Mouse (Mus musculus): ENCODE measurements around the gene Mbd3. TPM values are rescaled to one million over a fixed set of nuclear protein-coding genes. Genes with fewer than 3 reads are reported as not detected.

The Mbd3 gene
- polyA plus RNA-seq (2021) = 181 TPM

DNA sequence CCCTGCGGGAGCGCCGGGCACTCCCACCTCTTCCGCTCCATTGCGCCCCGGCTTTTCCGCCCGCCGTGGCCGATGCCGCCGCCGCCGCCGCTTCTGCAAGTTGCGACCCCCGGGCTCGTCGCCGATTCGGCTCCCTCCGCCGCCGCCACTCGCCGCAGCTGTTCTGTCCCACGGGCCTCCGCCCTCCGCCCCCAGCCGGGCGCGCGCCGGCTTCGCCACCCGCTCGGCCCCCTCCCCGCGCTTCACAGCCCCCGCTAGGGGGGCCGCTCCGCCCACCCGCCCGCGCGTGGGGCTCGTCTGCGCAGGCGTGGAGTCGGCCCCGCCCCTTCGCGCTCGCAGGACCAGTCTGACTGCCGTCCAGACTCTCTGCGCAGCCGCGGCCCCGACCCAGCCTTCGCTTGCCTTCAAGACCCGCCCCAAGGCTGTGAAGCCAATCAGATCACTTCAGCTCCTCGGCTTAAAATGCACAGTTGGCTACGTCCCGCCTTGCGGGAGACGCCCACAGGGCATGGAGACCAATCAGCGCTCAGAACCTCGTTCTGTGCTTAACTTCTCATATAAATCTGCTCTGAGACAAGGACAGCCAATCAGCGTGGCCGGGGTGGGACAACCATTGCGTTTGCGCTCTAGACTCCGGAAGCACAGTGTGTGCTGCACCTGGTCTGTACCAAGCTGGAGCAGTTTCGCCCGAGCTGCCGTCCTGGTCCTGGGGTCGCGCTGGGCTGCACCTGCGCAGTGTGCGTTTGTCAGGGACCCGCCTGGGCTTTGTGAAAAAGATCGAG is at the start of gene Mbd3:
Gene Mbd3 (minus strand): TSS at position 360 of the 782 bp plus-strand sequence.
- no peak for TF ChIP-seq CTCF (IDR thresholded peaks at IDR 0.05)
- DNase-seq (ENCODE audit: low read depth, low spot score) (peak; percentile 99), ATAC-seq (peak; percentile 91)
- in situ Hi-C loops (cut with MboI; ENCODE audit: low pct_unique_long_range_greater_than_20kb) = no loop called here
- ChIA-PET POLR2A (interaction anchor here (1.1 to 5.9 kb wide), 2 partner anchors 13 to 1003 kb away, joined by 6 to 38 read pairs; partner anchors contain the start of gene Mex3d), CTCF (no interaction called here)
- H3K27me3 ChIP-seq = no peaks in the 10 kb centered on the region

- H3K27me3 ChIP-seq = no peaks in the 10 kb centered on the region
- CTCF ChIA-PET = interaction anchor here (0.6 to 2.8 kb wide), 12 partner anchors 10 to 120 kb away, joined by 3 to 16 read pairs (median 4); partner anchors contain the start of gene Mex3d
- ATAC-seq (no peak), DNase-seq (ENCODE audit: low read depth, low spot score) (no peak)
- POLR2A ChIA-PET = interaction anchor here (1.1 kb wide), 1 partner anchor 63 kb away, joined by 4 read pairs; no protein-coding TSS in a partner anchor
- in situ Hi-C loops (cut with MboI; ENCODE audit: low pct_unique_long_range_greater_than_20kb) = loop anchor here (5.0 to 25.0 kb wide), 3 partner anchors 61 to 241 kb away; partner anchors contain the start of gene Mknk2
- TF ChIP-seq CTCF (IDR thresholded peaks at IDR 0.05) = no peak
Measured at GRCm38 (mm10) chr10:80445898-80446601, 46.7 kb upstream of the Mbd3 start.

DNA sequence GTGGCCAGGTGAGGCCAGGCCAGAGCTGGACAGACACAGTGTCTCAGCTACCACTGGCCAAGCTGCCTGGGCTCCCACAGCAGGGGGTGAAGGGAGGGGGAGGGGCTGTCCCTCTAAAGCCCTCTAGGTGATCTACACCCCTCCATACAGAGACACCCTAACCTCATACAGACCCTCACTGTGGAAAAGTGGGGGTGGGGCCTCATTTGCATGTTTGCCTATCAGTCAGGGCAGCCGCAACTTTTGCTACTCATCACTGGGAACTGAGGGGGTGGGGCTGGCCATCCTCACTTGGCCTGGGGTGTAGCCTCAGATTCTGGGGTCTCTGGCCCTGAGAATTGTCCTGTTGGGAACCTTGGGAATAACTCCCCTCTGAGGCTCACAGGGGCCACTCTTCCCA is 45.7 kb upstream of the Mbd3 start:
- H3K27me3 ChIP-seq = no peaks in the 10 kb centered on the region
- TF ChIP-seq CTCF (IDR thresholded peaks at IDR 0.05) = no peak
- ChIA-PET POLR2A (no interaction called here), CTCF (interaction anchor here (1.4 to 2.5 kb wide), 5 partner anchors 40 to 121 kb away, joined by 3 to 16 read pairs (median 11); no protein-coding TSS in a partner anchor)
- DNase-seq (ENCODE audit: low read depth, low spot score) (no peak), ATAC-seq (no peak)
- in situ Hi-C loops (cut with MboI; ENCODE audit: low pct_unique_long_range_greater_than_20kb) = loop anchor here (5.0 to 25.0 kb wide), 3 partner anchors 62 to 242 kb away; partner anchors contain the start of gene Mknk2

GRCm38 (mm10) chr10:80444339-80445045 is 45.1 kb upstream of the Mbd3 start:
- no peaks in the 10 kb centered on the region for H3K27me3 ChIP-seq
- ChIA-PET CTCF (interaction anchor here (1.4 to 2.2 kb wide), 3 partner anchors 41 to 122 kb away, joined by 3 to 15 read pairs (median 8); no protein-coding TSS in a partner anchor), POLR2A (no interaction called here)
- TF ChIP-seq CTCF (IDR thresholded peaks at IDR 0.05) = no peak
- ATAC-seq (no peak), DNase-seq (ENCODE audit: low read depth, low spot score) (no peak)
- in situ Hi-C loops (cut with MboI; ENCODE audit: low pct_unique_long_range_greater_than_20kb) = loop anchor here (5.0 to 25.0 kb wide), 3 partner anchors 63 to 243 kb away; partner anchors contain the start of gene Mknk2

GRCm38 (mm10) chr10:80443575-80444278 is 44.4 kb upstream of the Mbd3 start:
- no peaks in the 10 kb centered on the region for H3K27me3 ChIP-seq
- no peak for DNase-seq (ENCODE audit: low read depth, low spot score)
- in situ Hi-C loops (cut with MboI; ENCODE audit: low pct_unique_long_range_greater_than_20kb) = loop anchor here (25.0 kb wide), 1 partner anchor 244 kb away; the partner anchor contains the start of gene Mknk2
- ATAC-seq = no peak
- ChIA-PET CTCF (interaction anchor here (1.9 to 2.1 kb wide), 2 partner anchors 63 to 66 kb away, joined by 8 to 15 read pairs; no protein-coding TSS in a partner anchor), POLR2A (no interaction called here)
- no peak for TF ChIP-seq CTCF (IDR thresholded peaks at IDR 0.05)

DNA sequence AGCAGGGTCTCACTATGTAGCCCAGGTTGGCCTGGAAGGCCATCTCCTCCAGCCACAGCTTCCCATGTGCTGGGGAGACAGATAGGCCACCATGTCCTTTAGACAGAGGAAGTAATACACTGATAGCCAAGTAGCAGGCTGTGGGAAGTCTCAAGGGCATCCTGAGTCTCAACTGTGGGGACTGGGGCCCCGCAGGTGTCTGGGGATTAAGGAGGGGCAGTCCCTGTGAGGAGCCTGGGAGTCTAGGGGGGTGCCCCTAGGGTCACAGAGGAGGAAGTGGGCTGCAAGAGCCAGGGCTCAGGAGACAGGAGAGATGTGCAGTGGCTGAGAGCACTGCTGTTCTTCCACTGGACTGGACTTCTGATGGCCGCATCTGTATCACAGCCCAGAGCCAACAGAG is 43.6 kb upstream of the Mbd3 start:
- POLR2A ChIA-PET = no interaction called here
- CTCF ChIA-PET = interaction anchor here (1.9 to 2.1 kb wide), 2 partner anchors 63 to 66 kb away, joined by 8 to 15 read pairs; no protein-coding TSS in a partner anchor
- no peak for TF ChIP-seq CTCF (IDR thresholded peaks at IDR 0.05)
- H3K27me3 ChIP-seq = no peaks in the 10 kb centered on the region
- ATAC-seq (no peak), DNase-seq (ENCODE audit: low read depth, low spot score) (no peak)
- in situ Hi-C loops (cut with MboI; ENCODE audit: low pct_unique_long_range_greater_than_20kb) = loop anchor here (25.0 kb wide), 1 partner anchor 244 kb away; the partner anchor contains the start of gene Mknk2

GRCm38 (mm10) chr10:80441598-80441997 is 42.2 kb upstream of the Mbd3 start:
- in situ Hi-C loops (cut with MboI; ENCODE audit: low pct_unique_long_range_greater_than_20kb) = loop anchor here (25.0 kb wide), 1 partner anchor 246 kb away; the partner anchor contains the start of gene Mknk2
- H3K27me3 ChIP-seq = no peaks in the 10 kb centered on the region
- no peak for ATAC-seq
- ChIA-PET CTCF (interaction anchor here (2.1 kb wide), 1 partner anchor 65 kb away, joined by 8 read pairs; no protein-coding TSS in a partner anchor), POLR2A (no interaction called here)
- no peak for DNase-seq (ENCODE audit: low read depth, low spot score)
- TF ChIP-seq CTCF (IDR thresholded peaks at IDR 0.05) = no peak

GRCm38 (mm10) chr10:80440031-80440430 is 40.7 kb upstream of the Mbd3 start:
- CTCF ChIA-PET = no interaction called here
- TF ChIP-seq CTCF (IDR thresholded peaks at IDR 0.05) = no peak
- no peaks in the 10 kb centered on the region for H3K27me3 ChIP-seq
- POLR2A ChIA-PET = no interaction called here
- no peak for DNase-seq (ENCODE audit: low read depth, low spot score)
- in situ Hi-C loops (cut with MboI; ENCODE audit: low pct_unique_long_range_greater_than_20kb) = loop anchor here (25.0 kb wide), 1 partner anchor 247 kb away; the partner anchor contains the start of gene Mknk2
- no peak for ATAC-seq

GRCm38 (mm10) chr10:80437973-80438372 is 38.6 kb upstream of the Mbd3 start:
- CTCF ChIA-PET = no interaction called here
- ATAC-seq = no peak
- no peak for DNase-seq (ENCODE audit: low read depth, low spot score)
- no peak for TF ChIP-seq CTCF (IDR thresholded peaks at IDR 0.05)
- no peaks in the 10 kb centered on the region for H3K27me3 ChIP-seq
- in situ Hi-C loops (cut with MboI; ENCODE audit: low pct_unique_long_range_greater_than_20kb) = loop anchor here (25.0 kb wide), 1 partner anchor 249 kb away; the partner anchor contains the start of gene Mknk2
- POLR2A ChIA-PET = no interaction called here

All from Patski (cell line).